Mouse (Mus musculus) skeletal muscle tissue, adult 2 months (tissue): ENCODE data around the gene Rpp21.

Experiments
- DNase-seq: peaks from one replicate; pipeline ENCODE4 v3.0.0-alpha.2; 2012; ENCODE audit warnings: low read depth, low spot score

Gene Rpp21

GRCm38 (mm10) chr17:36257969-36258368 lies at the start of gene Rpp21:
TSS of gene Rpp21 (minus strand) at chr17:36258069.
- DNase-seq, result no peak

GRCm38 (mm10) chr17:36286390-36286789 lies 28.5 kb upstream of the Rpp21 start, which contains the start of gene H2-M10.2:
TSS of gene H2-M10.2 (minus strand) at chr17:36286490.
- no peak for DNase-seq

- no peak for DNase-seq
These were observed 23.8 kb upstream of the Rpp21 start for GRCm38 (mm10) chr17:36281521-36282245.

GRCm38 (mm10) chr17:36274776-36275175 lies 16.9 kb upstream of the Rpp21 start:
- no peak for DNase-seq

GRCm38 (mm10) chr17:36273796-36274195 lies 15.9 kb upstream of the Rpp21 start:
- no peak for DNase-seq

GRCm38 (mm10) chr17:36272643-36273366 lies 14.9 kb upstream of the Rpp21 start:
- no peak for DNase-seq

GRCm38 (mm10) chr17:36271586-36272256 lies 13.9 kb upstream of the Rpp21 start, which contains the start of gene Trim39:
TSS of gene Trim39 (minus strand) at chr17:36272247.
- peak; percentile 70 for DNase-seq

- DNase-seq, result peak; percentile 70
These were observed 13.2 kb upstream of the Rpp21 start for GRCm38 (mm10) chr17:36270956-36271585.

- DNase-seq, result no peak
These were observed 8.0 kb upstream of the Rpp21 start for GRCm38 (mm10) chr17:36265834-36266233.

- DNase-seq, result no peak
These were observed 6.5 kb upstream of the Rpp21 start for GRCm38 (mm10) chr17:36264273-36264925.

GRCm38 (mm10) chr17:36261511-36262166 lies 3.8 kb upstream of the Rpp21 start:
- DNase-seq, result no peak

- peak; percentile 68 for DNase-seq
These were observed 475 bp downstream of the Rpp21 start for GRCm38 (mm10) chr17:36257241-36257947.

GRCm38 (mm10) chr17:36253087-36253600 lies 4.7 kb downstream of the Rpp21 start:
- DNase-seq, result no peak

- DNase-seq, result no peak
These were observed 5.5 kb downstream of the Rpp21 start for GRCm38 (mm10) chr17:36252250-36252876.

GRCm38 (mm10) chr17:36248886-36249285 lies 9.0 kb downstream of the Rpp21 start:
- DNase-seq, result no peak

- DNase-seq, result no peak
These were observed 12.1 kb downstream of the Rpp21 start for GRCm38 (mm10) chr17:36245741-36246140.

GRCm38 (mm10) chr17:36244031-36244430 lies 13.8 kb downstream of the Rpp21 start:
- no peak for DNase-seq

GRCm38 (mm10) chr17:36240637-36241213 lies 17.1 kb downstream of the Rpp21 start:
- DNase-seq, result no peak

GRCm38 (mm10) chr17:36237321-36237921 lies 20.4 kb downstream of the Rpp21 start:
- DNase-seq, result no peak
